Mouse (Mus musculus): ENCODE data around the gene Ocel1.

Ocel1 gene

GRCm38 (mm10) chr8:71404951-71405351, 33.9 kb downstream of the Ocel1 start:
- peak in 1 of 2 experiments; percentile 25 for DNase-seq

- peak; percentile 94 to 96 for DNase-seq
Observed at GRCm38 (mm10) chr8:71405401-71406098, 34.5 kb downstream of the Ocel1 start, which contains the start of gene Ankle1. Ankle1 (plus strand) TSS chr8:71406010.

- DNase-seq = peak; percentile 52 to 65
Observed at GRCm38 (mm10) chr8:71406099-71407015, 35.3 kb downstream of the Ocel1 start.

DNA sequence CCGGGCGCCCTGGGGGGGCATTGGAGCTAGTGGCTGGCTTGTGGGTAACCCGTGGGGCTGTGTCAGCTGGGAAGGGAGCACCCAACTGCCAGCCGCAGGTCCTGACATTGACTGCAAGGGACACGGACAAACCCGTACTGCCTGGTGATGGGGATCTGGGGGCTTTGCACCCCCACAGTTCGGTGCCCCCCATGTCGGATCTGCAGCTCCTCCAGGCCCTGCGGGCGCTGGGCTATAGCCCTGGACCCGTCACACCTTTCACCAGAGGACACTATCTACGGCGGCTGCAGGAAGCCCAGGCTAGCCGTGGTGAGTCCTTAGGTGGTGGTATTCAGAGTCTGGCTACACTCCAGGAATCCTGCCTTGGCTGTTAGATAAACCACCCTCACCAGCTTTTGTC, 36.3 kb downstream of the Ocel1 start:
- peak in 1 of 2 experiments; percentile 12 for DNase-seq

DNA sequence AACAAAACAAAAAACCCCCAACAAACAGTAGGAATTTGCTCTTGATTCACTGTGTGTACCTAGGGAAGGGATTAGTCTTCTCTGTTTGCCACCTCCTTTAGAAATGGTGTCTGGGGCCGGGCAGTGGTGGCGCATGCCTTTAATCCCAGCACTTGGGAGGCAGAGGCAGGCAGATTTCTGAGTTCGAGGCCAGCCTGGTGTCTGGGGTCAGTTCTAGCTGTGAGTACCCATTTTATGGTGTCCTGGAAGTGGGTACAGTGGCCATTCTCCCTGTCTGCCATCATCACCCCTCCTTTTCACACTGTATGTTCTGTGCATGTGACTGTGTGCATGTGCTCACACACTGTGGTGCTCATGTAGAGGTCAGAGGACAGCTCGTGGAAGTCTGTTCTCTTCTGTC, 37.1 kb downstream of the Ocel1 start:
- DNase-seq = no peak

DNA sequence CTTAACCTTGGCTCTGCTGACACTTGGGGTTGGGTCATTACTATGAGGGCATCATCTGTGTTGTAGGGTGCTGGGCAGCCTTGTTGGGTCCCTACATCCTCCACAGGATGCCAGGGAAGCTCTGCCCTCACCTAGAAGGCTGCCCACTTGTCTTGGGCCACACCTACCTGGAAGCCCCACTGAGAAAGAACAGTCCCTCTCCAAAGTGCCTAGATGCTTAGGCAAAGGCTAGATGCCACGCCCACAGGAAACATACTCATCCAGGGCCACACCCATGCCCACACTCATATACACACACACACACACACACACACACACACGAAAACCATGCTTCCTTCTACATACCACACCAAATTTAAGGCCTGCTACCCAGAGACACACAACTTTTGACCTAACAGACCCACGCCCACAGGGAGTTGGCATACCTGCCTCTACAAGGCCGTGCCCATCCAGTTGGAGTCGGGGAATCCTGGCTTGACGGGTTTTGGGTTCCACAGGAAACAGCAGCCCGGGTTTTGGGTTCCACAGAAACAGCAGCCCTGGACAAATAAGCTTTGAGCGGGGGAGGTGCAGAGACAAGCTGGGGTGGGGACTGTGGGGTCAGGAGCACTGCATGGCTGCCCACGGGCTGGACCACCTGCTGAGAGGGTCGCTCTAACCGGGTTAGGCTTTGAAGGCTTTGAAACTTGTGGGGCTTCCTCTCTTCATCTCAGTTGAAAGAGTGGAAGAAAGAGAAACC, 40.6 kb downstream of the Ocel1 start:
- DNase-seq = peak in 1 of 2 experiments; percentile 11

DNA sequence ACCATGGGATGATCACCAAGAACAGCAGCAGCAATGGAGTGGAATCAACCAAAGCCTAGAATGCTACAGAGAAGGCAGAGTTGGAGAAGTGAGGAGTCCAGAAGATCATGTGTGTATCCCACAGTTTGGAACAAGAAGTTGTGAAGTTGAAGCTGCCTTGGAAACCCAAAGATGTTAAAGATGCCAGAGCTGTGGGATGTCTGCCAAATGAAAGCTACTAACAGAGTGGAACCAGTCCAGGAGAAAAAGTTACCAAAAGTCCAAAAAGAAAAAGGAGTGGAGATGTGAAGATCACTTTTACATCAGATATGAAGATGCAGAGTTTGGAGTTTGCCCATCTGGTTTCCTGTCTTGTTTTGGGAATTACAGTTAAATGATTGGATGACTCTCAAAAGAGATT, 51.0 kb downstream of the Ocel1 start:
- no peak for DNase-seq

All from cerebellum, postnatal 25 days (tissue).